Mouse (Mus musculus): ENCODE data around the gene Taf5l. TPM values are rescaled to one million over a fixed set of nuclear protein-coding genes. Genes with fewer than 3 reads are reported as not detected.
"Not testable (repeated sequence)": the region's sequence is repeated elsewhere in the genome, so short reads cannot be mapped to it uniquely, and the experiment has no call there.

Taf5l gene
- polyA plus RNA-seq, 1 experiment from 2014 or later, result 24.3 TPM

- no peak overlapping the region for H3K27ac ChIP-seq (replicated peaks)
- no peak overlapping the region for H3K9ac ChIP-seq
- H3K4me1 ChIP-seq (replicated peaks), result peaks cover 29% of the 10 kb centered on the region
- 0 out of 2 replicates have a peak overlapping the region, but pooled peaks have one; percentile 77 for H3K4me2 ChIP-seq
- ATAC-seq (ENCODE audit: low FRiP score, low read depth), result no peak
- H3K4me3 ChIP-seq, result no peak overlapping the region
- no peaks in the 10 kb centered on the region for H3K36me3 ChIP-seq
- 71% methylated on average over 4 of the region's 4 CpGs for WGBS
- H3K9me3 ChIP-seq, result no peaks in the 10 kb centered on the region
- no peaks in the 10 kb centered on the region for H3K27me3 ChIP-seq
Observed at GRCm38 (mm10) chr8:123980239-123980638, 41.0 kb downstream of the Taf5l start.

- Histone ChIP-seq H3K4me3 (no peak overlapping the region), H3K27me3 (no peaks in the 10 kb centered on the region), H3K4me2 (no peak overlapping the region), H3K4me1 (replicated peaks) (peaks cover 29% of the 10 kb centered on the region), H3K27ac (replicated peaks) (no peak overlapping the region), H3K9me3 (no peaks in the 10 kb centered on the region), H3K36me3 (no peaks in the 10 kb centered on the region), H3K9ac (no peak overlapping the region)
- ATAC-seq (ENCODE audit: low FRiP score, low read depth), result no peak
- WGBS, result 85% methylated on average over 8 of the region's 8 CpGs
Observed at GRCm38 (mm10) chr8:123978926-123979325, 42.3 kb downstream of the Taf5l start.

- Histone ChIP-seq H3K27me3 (no peaks in the 10 kb centered on the region), H3K4me2 (no peak overlapping the region), H3K27ac (replicated peaks) (no peak overlapping the region), H3K4me3 (no peak overlapping the region), H3K9ac (no peak overlapping the region), H3K4me1 (replicated peaks) (peaks cover 28% of the 10 kb centered on the region), H3K9me3 (no peaks in the 10 kb centered on the region), H3K36me3 (no peaks in the 10 kb centered on the region)
- no peak for ATAC-seq (ENCODE audit: low FRiP score, low read depth)
- WGBS, result 68% methylated on average over 14 of the region's 14 CpGs
Observed at GRCm38 (mm10) chr8:123978166-123978838, 42.9 kb downstream of the Taf5l start.

GRCm38 (mm10) chr8:123977499-123977898, 43.7 kb downstream of the Taf5l start:
- Histone ChIP-seq H3K4me3 (no peak overlapping the region), H3K9ac (no peak overlapping the region), H3K27ac (replicated peaks) (no peak overlapping the region), H3K4me2 (no peak overlapping the region), H3K36me3 (no peaks in the 10 kb centered on the region), H3K27me3 (no peaks in the 10 kb centered on the region), H3K9me3 (no peaks in the 10 kb centered on the region), H3K4me1 (replicated peaks) (peaks cover 24% of the 10 kb centered on the region)
- ATAC-seq (ENCODE audit: low FRiP score, low read depth), result no peak
- WGBS, result 91% methylated on average over 4 of the region's 4 CpGs

- no peaks in the 10 kb centered on the region for H3K27me3 ChIP-seq
- no peaks in the 10 kb centered on the region for H3K4me1 ChIP-seq (replicated peaks)
- WGBS, result 81% methylated on average over 1 of the region's 1 CpGs
- H3K9ac ChIP-seq, result no peak overlapping the region
- H3K4me2 ChIP-seq, result no peak overlapping the region
- H3K36me3 ChIP-seq, result peaks cover 16% of the 10 kb centered on the region; the same call in 1 of the 2 replicates
- no peak overlapping the region for H3K27ac ChIP-seq (replicated peaks)
- H3K4me3 ChIP-seq, result no peak overlapping the region
- no peak for ATAC-seq (ENCODE audit: low FRiP score, low read depth)
- H3K9me3 ChIP-seq, result no peaks in the 10 kb centered on the region
Observed at GRCm38 (mm10) chr8:123973495-123973894, 47.7 kb downstream of the Taf5l start.

GRCm38 (mm10) chr8:123966896-123967295, 54.3 kb downstream of the Taf5l start:
- no peak for ATAC-seq (ENCODE audit: low FRiP score, low read depth)
- Histone ChIP-seq H3K4me2 (no peak overlapping the region), H3K9ac (no peak overlapping the region), H3K27ac (replicated peaks) (no peak overlapping the region), H3K36me3 (peaks cover 51% of the 10 kb centered on the region), H3K4me1 (replicated peaks) (no peaks in the 10 kb centered on the region), H3K9me3 (no peaks in the 10 kb centered on the region), H3K27me3 (no peaks in the 10 kb centered on the region), H3K4me3 (no peak overlapping the region)
- WGBS, result 79% methylated on average over 2 of the region's 2 CpGs

- Histone ChIP-seq H3K9me3 (no peaks in the 10 kb centered on the region), H3K4me1 (replicated peaks) (no peaks in the 10 kb centered on the region), H3K27me3 (no peaks in the 10 kb centered on the region), H3K27ac (replicated peaks) (no peak overlapping the region), H3K4me2 (no peak overlapping the region), H3K9ac (no peak overlapping the region), H3K36me3 (peaks cover 59% of the 10 kb centered on the region), H3K4me3 (no peak overlapping the region)
- WGBS, result 71% methylated on average over 1 of the region's 1 CpGs
- ATAC-seq (ENCODE audit: low FRiP score, low read depth), result no peak
Observed at GRCm38 (mm10) chr8:123961371-123961770, 59.8 kb downstream of the Taf5l start.

- not testable (repeated sequence) for ATAC-seq (ENCODE audit: low FRiP score, low read depth); H3K4me1 ChIP-seq (replicated peaks); H3K4me2 ChIP-seq; H3K9me3 ChIP-seq; H3K4me3 ChIP-seq; H3K27me3 ChIP-seq; H3K27ac ChIP-seq (replicated peaks); H3K9ac ChIP-seq
- H3K36me3 ChIP-seq, result peaks cover 57% of the 10 kb centered on the region
- WGBS, result 76% methylated on average over 5 of the region's 5 CpGs
Observed at GRCm38 (mm10) chr8:123960556-123960955, 60.6 kb downstream of the Taf5l start.

- Histone ChIP-seq H3K27me3 (no peaks in the 10 kb centered on the region), H3K4me1 (replicated peaks) (no peaks in the 10 kb centered on the region), H3K9me3 (no peaks in the 10 kb centered on the region), H3K4me2 (no peak overlapping the region), H3K9ac (no peak overlapping the region), H3K27ac (replicated peaks) (no peak overlapping the region), H3K4me3 (no peak overlapping the region), H3K36me3 (peaks cover 60% of the 10 kb centered on the region)
- ATAC-seq (ENCODE audit: low FRiP score, low read depth), result no peak
- 92% methylated on average over 9 of the region's 9 CpGs for WGBS
Observed at GRCm38 (mm10) chr8:123960056-123960455, 61.1 kb downstream of the Taf5l start.

GRCm38 (mm10) chr8:123959473-123959872, 61.7 kb downstream of the Taf5l start:
- Histone ChIP-seq H3K9ac (no peak overlapping the region), H3K4me2 (no peak overlapping the region), H3K27ac (replicated peaks) (no peak overlapping the region), H3K27me3 (no peaks in the 10 kb centered on the region), H3K36me3 (peaks cover 57% of the 10 kb centered on the region), H3K4me1 (replicated peaks) (no peaks in the 10 kb centered on the region), H3K4me3 (no peak overlapping the region), H3K9me3 (no peaks in the 10 kb centered on the region)
- 93% methylated on average over 6 of the region's 6 CpGs for WGBS
- no peak for ATAC-seq (ENCODE audit: low FRiP score, low read depth)

- Histone ChIP-seq H3K4me1 (replicated peaks) (no peaks in the 10 kb centered on the region), H3K4me3 (no peak overlapping the region), H3K9ac (no peak overlapping the region), H3K4me2 (no peak overlapping the region), H3K36me3 (peaks cover 57% of the 10 kb centered on the region), H3K27me3 (no peaks in the 10 kb centered on the region), H3K9me3 (no peaks in the 10 kb centered on the region), H3K27ac (replicated peaks) (no peak overlapping the region)
- no peak for ATAC-seq (ENCODE audit: low FRiP score, low read depth)
- WGBS, result 79% methylated on average over 17 of the region's 17 CpGs
Observed at GRCm38 (mm10) chr8:123958130-123958529, 63.1 kb downstream of the Taf5l start.

GRCm38 (mm10) chr8:123954246-123954645, 67.0 kb downstream of the Taf5l start:
- Histone ChIP-seq H3K36me3 (peaks cover 41% of the 10 kb centered on the region), H3K4me3 (no peak overlapping the region), H3K4me2 (no peak overlapping the region), H3K9me3 (no peaks in the 10 kb centered on the region), H3K9ac (no peak overlapping the region), H3K4me1 (replicated peaks) (peaks cover 9% of the 10 kb centered on the region), H3K27ac (replicated peaks) (no peak overlapping the region), H3K27me3 (no peaks in the 10 kb centered on the region)
- ATAC-seq (ENCODE audit: low FRiP score, low read depth), result no peak
- WGBS, result 91% methylated on average over 8 of the region's 8 CpGs

- H3K27me3 ChIP-seq, result no peaks in the 10 kb centered on the region
- WGBS, result 86% methylated on average over 8 of the region's 8 CpGs
- no peak overlapping the region for H3K4me2 ChIP-seq
- H3K4me3 ChIP-seq, result no peak overlapping the region
- H3K9me3 ChIP-seq, result no peaks in the 10 kb centered on the region
- no peak for ATAC-seq (ENCODE audit: low FRiP score, low read depth)
- peaks cover 10% of the 10 kb centered on the region for H3K4me1 ChIP-seq (replicated peaks)
- peaks cover 40% of the 10 kb centered on the region for H3K36me3 ChIP-seq
- no peak overlapping the region for H3K27ac ChIP-seq (replicated peaks)
- no peak overlapping the region for H3K9ac ChIP-seq
Observed at GRCm38 (mm10) chr8:123953686-123954085, 67.5 kb downstream of the Taf5l start.

All from hindbrain, embryonic 15.5 days (tissue).